Mouse (Mus musculus) adrenal gland, adult 18-20 months (tissue): ENCODE results near the gene Usp36. TPM values are rescaled to one million over a fixed set of nuclear protein-coding genes. Genes with fewer than 3 reads are reported as not detected.
"Not testable (repeated sequence)": the region's sequence is repeated elsewhere in the genome, so short reads cannot be mapped to it uniquely, and the experiment has no call there.

ENCODE experiments used
- DNase-seq, 2 experiments: peaks; one replicate each; pipeline ENCODE4 v3.0.0; 2021 to 2022; ENCODE audit warnings: low spot score in 2 of 2
- long read RNA-seq, 2 experiments: library from polyadenylated mRNA; stranded (forward); transcript quantifications; one replicate each; pipeline ENCODE4 v2.0.0; 2021
- total RNA-seq, 2 experiments: library from RNA; stranded (reverse); gene quantifications; 1 replicate in 1 of 2; 2 replicates in 1 of 2; pipeline ENCODE4 v1.2.3; 2021

The Usp36 gene
- 10 to 100 TPM; 24.5 to 25.5 TPM for total RNA-seq
- long read RNA-seq, experiment 1, partial matches to known transcripts, result 2 of 5 reads
- long read RNA-seq, experiment 1, other reads (novel, unspliced or antisense), result 1 of 5 reads
- long read RNA-seq, experiment 2, partial matches to known transcripts, result 3 of 6 reads
- long read RNA-seq, experiment 2, other reads (novel, unspliced or antisense), result 2 of 6 reads

GRCm38 (mm10) chr11:118289999-118290889 is at the start of gene Usp36:
Usp36 (minus strand) TSS chr11:118290244.
- peak; percentile 99 for DNase-seq

DNA sequence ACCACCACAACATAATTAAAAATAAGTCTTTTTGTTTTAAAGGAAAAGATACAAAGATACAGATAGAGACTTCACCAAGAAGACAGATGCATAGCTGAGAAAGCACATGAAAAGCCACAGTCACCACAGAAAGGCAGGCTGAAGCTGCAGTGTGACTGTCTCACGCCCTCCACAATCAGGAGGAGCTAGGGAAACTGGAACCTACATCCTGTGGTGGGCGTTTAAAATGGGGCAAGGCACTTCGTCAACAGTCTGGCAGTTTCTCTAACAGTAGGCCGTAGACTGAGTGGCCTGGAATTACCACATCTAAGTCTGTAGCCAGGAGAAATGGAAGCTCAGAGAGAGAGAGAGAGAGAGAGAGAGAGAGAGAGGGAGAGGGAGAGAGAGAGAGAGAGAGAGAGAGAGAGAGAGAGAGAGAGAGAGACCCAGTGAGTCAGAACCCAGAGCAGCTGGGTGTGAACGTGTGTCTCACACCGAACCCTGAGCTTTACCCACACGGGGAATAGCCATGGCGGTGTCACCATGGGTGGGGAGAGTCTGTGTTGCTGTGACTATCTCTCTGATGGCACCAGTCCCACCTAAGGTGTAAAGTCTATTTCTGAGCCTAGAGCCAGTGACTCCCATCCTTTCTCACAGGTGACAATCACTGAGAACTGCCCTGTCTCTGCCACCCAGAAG is 47.6 kb upstream of the Usp36 start:
- DNase-seq, result no peak

GRCm38 (mm10) chr11:118333431-118333830 is 43.4 kb upstream of the Usp36 start:
- no peak for DNase-seq

DNA sequence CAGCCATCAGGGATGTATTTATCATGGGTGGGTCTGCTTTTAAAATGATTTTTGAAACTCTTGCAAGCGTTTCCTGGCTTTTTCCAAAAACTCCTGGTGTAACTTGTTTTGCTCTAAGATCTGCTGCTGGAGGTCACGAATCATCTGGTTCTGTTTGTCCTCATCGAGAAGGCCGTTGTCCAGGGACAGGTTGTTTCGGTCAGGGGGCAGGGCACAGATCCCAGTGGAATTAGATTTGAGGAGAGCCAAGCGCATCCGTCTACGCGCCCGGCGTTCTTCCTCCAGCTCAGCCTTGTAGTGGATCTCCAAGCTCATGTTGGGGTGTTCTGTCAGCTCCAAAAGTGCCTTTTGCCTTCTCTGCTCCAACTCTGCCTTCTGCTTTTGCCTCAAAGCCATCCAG is 42.3 kb upstream of the Usp36 start:
- DNase-seq, result no peak

GRCm38 (mm10) chr11:118330777-118331176 is 40.7 kb upstream of the Usp36 start:
- no peak for DNase-seq

DNA sequence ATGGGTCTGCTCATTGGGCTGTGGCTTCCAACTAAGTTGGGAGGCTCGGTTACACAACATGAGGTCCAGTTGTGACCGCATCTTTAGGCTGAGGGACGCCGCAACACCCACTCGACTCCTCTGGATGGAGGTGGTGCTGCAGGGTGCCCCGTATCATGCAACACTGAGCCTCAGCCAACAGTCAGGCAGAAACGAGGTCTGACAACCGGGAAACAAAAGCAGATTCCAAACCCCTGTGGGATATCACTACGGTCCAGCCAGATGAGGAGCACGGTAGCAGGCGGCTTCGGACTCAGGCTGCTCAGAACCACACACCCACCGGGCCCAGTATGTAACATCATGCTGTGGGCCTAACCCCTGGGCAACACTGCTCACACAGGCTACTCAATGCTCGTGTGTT is 40.3 kb upstream of the Usp36 start:
- no peak for DNase-seq

DNA sequence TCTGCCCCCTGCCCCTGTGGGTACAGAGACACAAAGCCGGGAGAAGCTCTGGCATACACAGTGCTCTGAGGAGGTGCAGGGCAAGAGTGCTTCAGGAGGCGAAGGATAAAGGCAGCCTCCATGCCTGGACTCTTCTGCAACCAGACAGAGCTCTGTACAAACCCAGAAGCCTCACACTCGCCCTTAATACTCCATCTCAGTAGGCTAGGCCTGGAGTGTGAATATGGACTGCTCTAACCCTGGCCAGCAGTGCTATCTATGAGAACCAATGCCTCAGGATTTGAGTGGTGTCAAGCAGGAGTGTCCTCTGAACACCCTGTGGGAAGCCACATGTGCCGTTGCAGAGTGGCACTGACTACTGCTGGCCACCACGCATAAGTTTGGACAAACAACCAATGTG is 38.9 kb upstream of the Usp36 start:
- no peak for DNase-seq

DNA sequence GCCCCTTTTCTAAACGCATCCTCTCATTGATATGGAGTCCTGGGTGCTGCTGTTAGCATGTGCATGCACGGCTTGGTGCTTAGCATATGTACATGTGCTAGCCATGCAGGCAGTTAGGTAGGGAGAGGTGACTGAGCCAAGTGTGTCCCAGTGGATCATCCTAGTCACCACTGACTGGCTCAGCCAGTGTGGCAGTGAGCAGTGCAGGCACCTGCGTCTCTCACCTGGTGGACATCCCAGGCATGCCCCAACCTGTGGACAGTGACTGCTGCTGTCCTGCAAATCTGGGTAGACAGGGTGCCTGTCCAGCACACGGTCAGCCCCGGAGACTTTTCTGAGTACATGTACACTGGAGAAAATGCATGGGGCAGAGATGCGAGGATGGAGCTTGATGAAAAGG is 38.5 kb upstream of the Usp36 start:
- DNase-seq, result no peak

- peak; percentile 15 to 35 for DNase-seq
These were observed 37.2 kb upstream of the Usp36 start for GRCm38 (mm10) chr11:118326991-118327971.

DNA sequence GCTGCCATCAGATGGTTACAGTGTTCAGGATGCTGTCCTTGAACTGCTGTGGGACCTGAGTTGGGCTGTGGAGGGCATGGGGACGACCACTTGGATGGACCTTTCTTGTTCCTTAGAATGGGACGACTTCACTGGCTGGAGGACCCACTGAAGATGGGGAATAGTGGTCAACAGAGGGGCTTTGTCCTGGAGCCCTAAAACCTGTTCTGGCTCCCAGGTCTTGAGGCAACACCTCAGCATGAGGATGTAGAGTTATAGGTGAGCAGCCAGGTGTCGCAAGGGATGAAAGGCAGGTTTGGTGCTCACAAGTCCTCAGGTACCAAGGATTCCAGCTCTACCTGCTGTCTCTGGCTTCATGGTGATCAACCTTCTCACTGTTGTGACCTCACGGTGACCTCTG is 36.4 kb upstream of the Usp36 start:
- no peak for DNase-seq

DNA sequence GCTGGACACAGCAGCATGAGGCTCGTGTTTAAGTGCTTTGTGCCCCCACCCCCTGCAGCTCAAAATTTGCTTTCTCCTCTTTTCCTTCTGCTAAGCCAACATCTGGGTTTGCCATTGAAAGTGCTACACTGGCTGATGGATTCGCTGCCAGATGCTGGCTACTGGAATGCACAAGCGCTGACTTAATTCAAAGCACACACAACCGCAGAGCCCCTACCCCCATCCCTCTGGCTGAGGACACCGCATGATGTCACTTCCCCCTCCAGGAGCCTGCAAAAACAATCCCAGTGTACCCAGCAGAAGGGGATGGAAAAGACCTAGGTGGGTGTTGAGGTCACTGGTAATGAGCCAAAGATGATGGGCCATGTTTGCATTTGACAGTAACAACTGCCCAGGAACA is 34.5 kb upstream of the Usp36 start:
- DNase-seq, result peak in 1 of 2 experiments; percentile 14

GRCm38 (mm10) chr11:118323974-118324373 is 33.9 kb upstream of the Usp36 start:
- no peak for DNase-seq

GRCm38 (mm10) chr11:118322647-118323046 is 32.6 kb upstream of the Usp36 start:
- no peak for DNase-seq

DNA sequence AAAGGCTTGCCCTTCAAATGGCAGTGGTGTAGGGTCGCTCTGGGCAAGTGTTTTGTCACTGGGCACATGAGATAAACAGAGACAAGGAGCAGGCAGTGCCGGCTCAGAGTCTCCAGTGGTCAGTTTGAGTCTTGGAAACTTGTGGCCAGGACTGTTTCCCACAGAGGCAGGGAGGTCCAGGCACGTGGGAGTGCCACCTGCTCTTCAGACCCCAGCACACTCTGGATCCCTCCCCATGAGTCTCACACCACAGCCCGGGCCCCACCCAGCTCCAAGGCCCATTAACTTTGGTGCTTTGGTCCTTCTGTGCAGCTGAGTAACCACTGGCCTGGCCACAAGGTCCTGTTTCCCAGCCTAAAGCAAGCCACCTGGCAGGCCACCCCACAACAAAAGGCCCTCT is 31.9 kb upstream of the Usp36 start:
- peak in 1 of 2 experiments; percentile 15 for DNase-seq

GRCm38 (mm10) chr11:118321500-118321899 is 31.5 kb upstream of the Usp36 start:
- DNase-seq, result no peak

- peak; percentile 31 to 48 for DNase-seq
These were observed 28.6 kb upstream of the Usp36 start for GRCm38 (mm10) chr11:118318678-118319077.

DNA sequence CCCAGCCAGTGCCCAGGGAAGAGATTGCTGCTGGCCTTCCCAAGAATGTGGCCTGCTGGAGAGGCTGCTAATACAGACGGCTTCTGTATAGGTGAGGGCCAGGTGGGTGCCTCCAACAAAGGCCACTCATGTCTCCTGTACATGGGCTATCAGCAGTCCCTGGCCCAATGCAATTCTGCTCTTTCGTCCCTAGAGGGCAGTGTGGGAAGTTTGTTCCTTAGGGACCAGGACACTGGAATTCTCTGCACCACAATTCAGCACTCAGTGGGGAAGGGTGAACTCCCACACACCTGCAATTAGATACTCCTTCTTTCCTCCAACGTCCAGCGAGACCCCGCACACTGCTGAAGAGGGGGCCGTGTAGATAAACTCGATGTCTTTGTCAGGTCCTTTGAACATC is 27.1 kb upstream of the Usp36 start:
- DNase-seq, result peak; percentile 38 to 46

DNA sequence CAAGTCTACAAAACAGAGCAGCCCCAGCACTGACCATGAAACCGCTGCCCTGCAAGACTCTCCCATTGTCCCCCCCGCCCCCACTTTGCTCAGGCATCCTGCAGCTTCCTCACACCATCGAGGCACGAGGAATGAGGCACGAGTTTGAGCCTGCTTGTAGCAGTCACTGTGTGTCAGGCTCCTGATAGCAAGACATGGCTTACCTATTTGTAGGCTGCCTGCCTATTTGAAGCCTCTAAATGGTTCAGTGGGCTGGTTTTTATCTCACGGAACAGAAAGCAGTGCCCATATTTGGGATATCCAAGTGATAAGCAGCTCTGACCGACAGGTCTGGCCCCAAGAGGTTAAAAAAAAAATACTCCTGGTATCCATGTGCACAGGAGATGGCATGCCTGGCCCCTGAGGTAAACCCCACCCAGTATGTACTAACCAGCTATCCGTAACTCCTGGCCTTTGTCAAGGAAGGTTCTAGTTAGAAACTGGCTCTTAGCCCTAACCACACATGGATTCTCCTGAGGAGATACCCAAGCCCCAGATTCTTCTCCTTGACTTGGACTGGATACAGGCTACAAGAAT is 26.3 kb upstream of the Usp36 start:
- DNase-seq, result no peak

GRCm38 (mm10) chr11:118312132-118312723 is 22.2 kb upstream of the Usp36 start:
- no peak for DNase-seq

GRCm38 (mm10) chr11:118307962-118308361 is 17.9 kb upstream of the Usp36 start:
- DNase-seq, result not testable (repeated sequence)
